Mouse (Mus musculus): Measurements from ENCODE around the gene Asgr1.

Asgr1 gene

GRCm38 (mm10) chr11:70026689-70027088 lies 27.2 kb upstream of the Asgr1 start:
- peak in 1 of 2 experiments; percentile 38 for DNase-seq (ENCODE audit: low spot score in 2 of 2)

GRCm38 (mm10) chr11:70027397-70027796 lies 26.5 kb upstream of the Asgr1 start:
- peak in 1 of 2 experiments; percentile 30 for DNase-seq (ENCODE audit: low spot score in 2 of 2)

GRCm38 (mm10) chr11:70028401-70029129 lies 25.3 kb upstream of the Asgr1 start:
- no peak for DNase-seq (ENCODE audit: low spot score in 2 of 2)

- DNase-seq (ENCODE audit: low spot score in 2 of 2) = peak; percentile 87 to 93
These were observed 24.6 kb upstream of the Asgr1 start for GRCm38 (mm10) chr11:70029130-70029801.

- no peak for DNase-seq (ENCODE audit: low spot score in 2 of 2)
These were observed 23.9 kb upstream of the Asgr1 start for GRCm38 (mm10) chr11:70029829-70030550.

GRCm38 (mm10) chr11:70030651-70031320 lies 23.1 kb upstream of the Asgr1 start:
- no peak for DNase-seq (ENCODE audit: low spot score in 2 of 2)

- no peak for DNase-seq (ENCODE audit: low spot score in 2 of 2)
These were observed 22.6 kb upstream of the Asgr1 start for GRCm38 (mm10) chr11:70031321-70031670.

GRCm38 (mm10) chr11:70038174-70038573 lies 15.7 kb upstream of the Asgr1 start:
- no peak for DNase-seq (ENCODE audit: low spot score in 2 of 2)

- DNase-seq (ENCODE audit: low spot score in 2 of 2) = no peak
These were observed 14.3 kb upstream of the Asgr1 start for GRCm38 (mm10) chr11:70039631-70040030.

GRCm38 (mm10) chr11:70040184-70040583 lies 13.7 kb upstream of the Asgr1 start:
- DNase-seq (ENCODE audit: low spot score in 2 of 2) = no peak

GRCm38 (mm10) chr11:70042309-70043085 lies 11.4 kb upstream of the Asgr1 start:
- peak in 1 of 2 experiments; percentile 3 for DNase-seq (ENCODE audit: low spot score in 2 of 2)

GRCm38 (mm10) chr11:70043665-70044064 lies 10.2 kb upstream of the Asgr1 start:
- peak in 1 of 2 experiments; percentile 2 for DNase-seq (ENCODE audit: low spot score in 2 of 2)

- DNase-seq (ENCODE audit: low spot score in 2 of 2) = no peak
These were observed 8.4 kb upstream of the Asgr1 start for GRCm38 (mm10) chr11:70045435-70045834.

GRCm38 (mm10) chr11:70049366-70049765 lies 4.5 kb upstream of the Asgr1 start:
- DNase-seq (ENCODE audit: low spot score in 2 of 2) = no peak

- DNase-seq (ENCODE audit: low spot score in 2 of 2) = peak in 1 of 2 experiments; percentile 45
These were observed 4.1 kb upstream of the Asgr1 start for GRCm38 (mm10) chr11:70049816-70050215.

- no peak for DNase-seq (ENCODE audit: low spot score in 2 of 2)
These were observed 729 bp upstream of the Asgr1 start for GRCm38 (mm10) chr11:70053156-70053555.

GRCm38 (mm10) chr11:70055618-70056214 lies 1.8 kb downstream of the Asgr1 start:
- DNase-seq (ENCODE audit: low spot score in 2 of 2) = peak in 1 of 2 experiments; percentile 73

- DNase-seq (ENCODE audit: low spot score in 2 of 2) = no peak
These were observed 3.9 kb downstream of the Asgr1 start for GRCm38 (mm10) chr11:70057805-70058204.

GRCm38 (mm10) chr11:70059930-70060329 lies 6.0 kb downstream of the Asgr1 start:
- no peak for DNase-seq (ENCODE audit: low spot score in 2 of 2)

- DNase-seq (ENCODE audit: low spot score in 2 of 2) = no peak
These were observed 9.2 kb downstream of the Asgr1 start for GRCm38 (mm10) chr11:70063053-70063452.

GRCm38 (mm10) chr11:70066701-70067100 lies 12.8 kb downstream of the Asgr1 start:
- no peak for DNase-seq (ENCODE audit: low spot score in 2 of 2)

Measured in frontal cortex, postnatal 14 days (tissue).